Mouse (Mus musculus): Measurements from ENCODE around the gene Dync1i2.
A peak's percentile ranks its signal among the peaks of the same experiment; 100 is the strongest.

Gene Dync1i2

GRCm38 (mm10) chr2:71270085-71270484, 58.6 kb downstream of the Dync1i2 start:
- no peak for DNase-seq (ENCODE audit: low spot score)

GRCm38 (mm10) chr2:71273955-71274679, 62.6 kb downstream of the Dync1i2 start:
- peak; percentile 34 for DNase-seq (ENCODE audit: low spot score)

GRCm38 (mm10) chr2:71275734-71276133, 64.2 kb downstream of the Dync1i2 start:
- DNase-seq (ENCODE audit: low spot score): no peak

GRCm38 (mm10) chr2:71278791-71279775, 67.6 kb downstream of the Dync1i2 start:
- peak; percentile 38 for DNase-seq (ENCODE audit: low spot score)

GRCm38 (mm10) chr2:71281981-71282380, 70.5 kb downstream of the Dync1i2 start:
- DNase-seq (ENCODE audit: low spot score): no peak

- no peak for DNase-seq (ENCODE audit: low spot score)
These were observed 78.7 kb downstream of the Dync1i2 start for GRCm38 (mm10) chr2:71290107-71290775.

- DNase-seq (ENCODE audit: low spot score): no peak
These were observed 80.1 kb downstream of the Dync1i2 start for GRCm38 (mm10) chr2:71291566-71291965.

DNA sequence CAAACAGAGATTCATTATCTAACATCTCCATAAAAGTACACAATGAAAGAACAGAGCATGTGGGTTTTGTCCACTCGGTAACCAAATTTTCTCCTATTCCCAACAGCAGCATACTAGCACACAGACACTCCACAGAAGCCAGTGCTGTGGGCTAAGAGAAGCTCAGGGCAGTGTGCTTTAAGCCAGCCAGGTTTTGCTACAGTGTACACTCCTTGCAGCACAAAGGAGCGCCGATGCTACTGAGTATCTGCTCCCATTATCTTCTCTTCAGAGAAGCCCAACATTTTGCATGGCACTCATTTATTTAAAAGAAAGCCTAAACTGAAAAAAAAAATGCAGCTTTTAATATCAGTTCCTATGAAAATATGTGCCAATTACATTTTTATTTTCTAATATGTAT, 82.5 kb downstream of the Dync1i2 start:
- DNase-seq (ENCODE audit: low spot score): no peak

GRCm38 (mm10) chr2:71294489-71294888, 83.0 kb downstream of the Dync1i2 start:
- DNase-seq (ENCODE audit: low spot score): no peak

- no peak for DNase-seq (ENCODE audit: low spot score)
These were observed 84.3 kb downstream of the Dync1i2 start for GRCm38 (mm10) chr2:71295844-71296243.

DNA sequence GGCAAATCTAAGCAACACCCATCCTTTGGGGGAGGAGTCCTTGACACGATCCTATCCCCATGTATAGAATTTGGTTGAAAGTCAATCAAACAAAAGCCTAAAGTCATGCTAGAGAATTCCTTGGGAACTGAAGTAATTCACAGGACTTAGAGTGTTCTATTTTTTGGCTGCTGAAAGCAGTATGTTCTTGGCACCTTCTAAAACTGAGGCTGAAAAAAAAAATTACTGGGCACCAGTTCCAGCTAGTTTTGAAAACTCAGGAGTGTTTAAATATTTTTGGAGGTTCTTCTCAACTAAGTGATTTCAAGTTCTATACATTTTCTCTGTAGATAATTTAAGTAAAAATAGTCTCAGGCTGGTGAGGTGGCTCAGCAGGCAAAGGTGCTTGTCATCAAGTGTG, 86.0 kb downstream of the Dync1i2 start:
- DNase-seq (ENCODE audit: low spot score): no peak

DNA sequence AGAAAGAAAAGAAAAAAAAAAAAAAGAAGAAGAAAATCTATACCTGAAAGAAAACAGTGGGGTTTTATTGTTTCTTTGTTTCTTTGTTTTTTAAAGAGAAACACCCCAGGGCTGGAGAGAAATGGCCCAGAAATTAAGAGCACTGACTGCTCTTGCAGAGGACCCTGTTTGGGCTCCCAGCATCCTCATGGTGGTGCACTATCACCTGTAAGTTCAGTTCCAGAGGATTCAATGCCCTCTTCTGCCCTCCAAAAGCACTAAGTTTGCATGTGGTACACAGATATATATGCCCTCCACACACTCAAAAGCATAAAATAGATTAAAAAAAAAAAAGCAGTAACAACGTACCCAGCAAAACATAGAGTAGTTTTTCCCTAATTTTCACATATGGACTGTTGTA, 87.2 kb downstream of the Dync1i2 start:
- DNase-seq (ENCODE audit: low spot score): no peak

DNA sequence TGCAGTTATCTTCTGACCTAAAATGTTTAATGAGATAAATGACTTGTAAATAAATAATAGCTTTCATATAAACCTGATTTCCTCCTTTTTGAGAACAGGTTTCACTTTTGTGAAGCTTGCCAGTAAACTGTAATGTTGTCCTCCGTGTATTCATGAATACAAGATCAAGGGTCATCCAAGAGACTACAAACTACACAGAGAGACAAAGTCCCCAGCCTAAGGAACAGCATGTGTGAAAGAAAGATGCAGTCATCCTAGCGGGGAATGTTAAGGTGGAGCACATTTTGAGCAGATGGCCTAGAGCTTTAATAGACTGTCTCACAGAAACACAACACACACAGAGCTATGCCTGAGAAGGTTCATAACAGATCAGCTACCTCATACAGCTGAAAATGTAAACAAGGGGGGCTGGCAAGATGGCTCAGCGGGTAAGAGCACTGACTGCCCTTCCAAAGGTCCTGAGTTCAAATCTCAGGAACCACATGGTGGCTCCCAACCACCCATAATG, 90.7 kb downstream of the Dync1i2 start:
- DNase-seq (ENCODE audit: low spot score): no peak

DNA sequence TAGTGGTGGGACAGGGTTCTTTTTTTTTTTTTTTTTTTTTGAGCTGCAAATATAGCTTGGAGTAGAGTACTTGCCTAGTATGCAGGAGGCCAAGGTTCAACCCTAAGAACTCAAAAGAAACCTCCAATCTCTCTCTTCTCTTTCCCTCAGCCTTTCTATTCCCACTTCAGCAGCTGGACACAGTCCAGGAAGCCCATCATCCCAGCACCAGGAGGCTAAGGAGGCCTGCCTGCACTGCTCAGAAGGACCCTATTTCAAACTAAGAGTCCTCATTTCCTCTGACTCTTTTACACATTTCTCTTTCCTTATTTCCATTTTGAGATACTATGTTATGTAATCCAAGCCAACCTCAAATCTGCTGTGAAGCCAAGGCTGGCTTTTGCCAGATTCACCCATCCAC, 91.7 kb downstream of the Dync1i2 start:
- no peak for DNase-seq (ENCODE audit: low spot score)

DNA sequence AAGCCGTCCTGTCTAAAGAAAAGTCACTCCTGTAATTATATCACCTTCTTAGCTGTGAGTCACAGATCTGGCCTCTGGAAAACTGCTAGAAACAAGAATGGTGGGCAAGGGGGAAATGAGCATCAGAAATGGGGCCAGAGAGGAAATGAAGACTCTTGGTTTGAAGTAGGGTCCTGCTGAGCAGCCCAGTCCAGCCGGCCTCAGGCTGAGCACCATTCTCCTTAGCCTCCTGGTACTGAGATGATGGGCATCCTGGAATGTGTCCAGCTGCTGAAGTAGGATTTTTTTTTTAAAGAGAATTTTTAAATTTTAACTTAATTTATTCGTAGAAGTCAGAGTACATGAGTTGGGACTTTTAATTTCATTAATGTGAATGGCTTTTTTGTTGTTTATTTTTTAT, 93.3 kb downstream of the Dync1i2 start:
- no peak for DNase-seq (ENCODE audit: low spot score)

DNA sequence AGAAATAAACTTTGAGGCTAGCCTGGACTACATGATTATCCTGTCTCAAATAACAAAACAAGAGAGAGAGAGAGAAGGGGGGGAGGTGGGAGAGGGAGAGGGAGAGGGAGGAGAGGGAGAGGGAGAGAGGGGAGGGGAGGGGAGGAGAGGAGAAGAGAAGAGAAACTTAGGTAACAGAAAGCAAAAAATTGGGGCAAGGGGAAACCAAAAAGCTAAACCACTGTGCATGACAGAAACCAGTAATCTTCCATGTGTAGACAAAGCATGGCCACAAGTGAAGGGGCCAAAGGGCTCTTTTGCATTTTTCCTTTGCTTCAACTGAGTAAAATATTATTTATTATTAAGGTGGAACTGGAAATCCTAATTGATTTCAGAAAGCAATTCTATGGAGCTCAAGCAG, 94.9 kb downstream of the Dync1i2 start:
- DNase-seq (ENCODE audit: low spot score): no peak

- no peak for DNase-seq (ENCODE audit: low spot score)
These were observed 98.2 kb downstream of the Dync1i2 start for GRCm38 (mm10) chr2:71309726-71310125.

DNA sequence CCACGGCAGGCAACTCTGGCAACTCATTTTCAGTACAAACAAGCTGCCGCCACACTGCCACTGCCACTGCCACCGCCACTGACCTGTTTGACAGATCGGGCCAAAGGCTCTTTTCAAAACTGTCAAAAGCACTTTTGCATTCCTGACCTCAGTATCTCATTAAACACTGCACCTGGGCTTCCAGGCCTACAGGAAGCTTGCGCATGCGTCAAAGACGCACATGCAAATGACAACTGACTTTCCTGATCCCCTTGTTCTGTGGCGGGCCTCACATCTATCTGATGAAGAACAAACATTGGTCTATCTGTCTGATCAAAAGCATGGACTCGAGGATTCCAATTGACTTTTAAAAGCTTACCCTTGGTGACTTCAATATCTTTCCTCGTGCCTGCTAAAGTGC, 100.6 kb downstream of the Dync1i2 start:
- DNase-seq (ENCODE audit: low spot score): no peak
